Mouse (Mus musculus) cerebellum, adult 18-20 months (tissue): Measurements from ENCODE around the gene Gm21970.

ENCODE experiments used
- DNase-seq, 2 experiments: peaks; one replicate each; pipeline ENCODE4 v3.0.0; 2021

The Gm21970 gene

GRCm38 (mm10) chr16:91373473-91374252, 17.9 kb upstream of the Gm21970 start:
- DNase-seq, result no peak

DNA sequence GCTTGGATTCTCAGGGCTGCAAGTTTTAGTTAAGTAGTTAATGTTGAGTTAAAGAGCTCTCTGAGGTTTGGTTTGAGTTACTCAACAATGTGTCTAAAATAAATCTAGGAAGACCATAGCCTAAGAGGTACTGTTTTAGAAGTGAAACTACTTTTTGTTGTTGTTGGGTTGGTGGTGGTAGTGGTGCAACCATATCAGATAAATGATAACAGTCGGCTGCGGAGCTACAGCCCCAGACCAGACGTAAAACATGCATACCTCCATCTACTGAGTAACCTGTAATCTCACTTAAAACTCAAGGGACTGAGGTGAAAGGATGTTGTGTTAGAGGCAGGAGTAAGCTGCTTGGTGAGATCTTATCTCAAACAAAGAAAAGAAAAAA, 17.3 kb upstream of the Gm21970 start:
- DNase-seq, result no peak

DNA sequence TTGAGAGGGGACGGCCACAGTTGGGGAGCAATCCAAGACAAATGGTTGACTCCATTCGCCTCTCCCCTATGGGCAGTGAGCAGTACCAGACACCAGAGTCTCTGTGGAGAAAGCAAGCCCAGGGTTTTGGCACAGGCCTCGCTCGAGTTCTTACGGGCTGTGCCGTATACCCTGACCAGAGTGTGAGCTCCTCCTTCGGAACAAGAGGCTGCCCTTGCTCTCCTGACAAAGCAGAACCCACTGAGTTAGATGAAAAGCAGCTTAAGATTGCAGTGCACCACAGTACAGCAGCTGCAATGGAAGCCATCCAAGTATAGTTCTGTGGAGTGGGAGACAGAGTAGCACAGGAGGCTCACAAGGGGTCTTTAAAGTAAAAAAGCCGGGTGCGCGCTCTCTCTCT, 14.8 kb upstream of the Gm21970 start:
- DNase-seq, result no peak

DNA sequence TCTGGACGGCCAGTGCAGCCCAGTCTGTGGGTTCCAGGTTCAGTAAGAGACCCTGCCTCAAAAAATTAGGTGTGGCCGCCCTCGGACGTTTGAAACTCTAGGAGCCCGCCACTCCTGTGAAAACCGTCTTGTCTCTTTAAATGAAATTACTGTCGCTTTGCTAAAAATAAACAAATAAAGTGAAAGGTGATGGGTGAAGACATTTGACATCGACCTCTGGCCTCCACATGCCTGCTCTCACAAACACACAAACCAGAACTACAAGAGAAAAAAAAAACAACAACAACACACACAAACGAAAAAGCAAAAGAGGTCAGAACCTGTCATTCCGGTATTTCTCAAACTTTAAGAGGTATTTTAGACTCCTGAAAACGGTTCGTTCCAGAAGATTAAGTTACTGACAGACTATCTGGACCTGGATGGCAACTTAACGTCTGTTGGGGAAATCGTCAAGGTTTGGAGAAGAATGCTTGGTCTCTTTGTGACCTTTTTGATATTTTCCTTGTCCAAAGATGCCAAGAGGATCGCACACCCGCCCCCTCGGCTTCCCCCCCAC, 13.0 kb upstream of the Gm21970 start:
- DNase-seq, result no peak

- no peak for DNase-seq
Observed at GRCm38 (mm10) chr16:91378991-91379390, 12.5 kb upstream of the Gm21970 start.

- DNase-seq, result no peak
Observed at GRCm38 (mm10) chr16:91379412-91379811, 12.1 kb upstream of the Gm21970 start.

DNA sequence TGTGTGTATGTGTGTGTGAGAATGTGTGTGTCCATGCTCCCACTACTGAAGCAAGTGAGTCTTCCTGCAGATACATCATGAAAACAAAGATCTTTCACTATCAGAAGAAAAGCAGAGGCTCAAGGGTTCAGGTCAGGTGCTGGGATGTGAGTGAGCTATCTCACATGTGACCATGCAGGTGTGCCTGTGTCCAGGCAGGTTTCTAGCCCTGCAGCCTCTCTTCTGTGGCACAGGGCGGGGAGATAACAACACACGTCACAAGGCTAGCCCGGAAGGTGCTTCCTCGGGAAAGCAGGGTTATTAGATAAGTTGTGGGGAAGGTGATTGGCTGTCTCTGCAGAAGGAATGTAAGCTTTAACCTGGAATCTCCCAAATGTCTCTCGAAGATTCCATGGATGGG, 11.4 kb upstream of the Gm21970 start:
- no peak for DNase-seq

DNA sequence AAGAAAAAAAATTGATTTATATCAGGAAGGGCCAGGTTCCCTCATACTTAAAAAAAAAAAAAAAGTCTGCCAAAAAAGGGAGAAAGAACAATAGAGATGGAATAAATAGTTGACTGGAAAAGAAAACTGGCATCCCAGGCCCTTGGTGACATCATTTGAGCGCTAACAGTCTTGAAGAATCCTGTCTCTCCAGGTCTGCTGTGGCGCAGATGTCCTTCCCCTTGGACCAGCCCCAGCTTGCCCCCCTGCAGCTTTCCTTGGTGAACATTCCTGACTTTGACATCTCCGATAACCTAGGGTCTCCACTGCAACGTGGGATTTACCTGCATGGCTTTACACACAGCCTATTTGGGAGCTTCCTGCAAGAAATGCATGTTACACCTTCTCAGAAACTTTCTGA, 9.9 kb upstream of the Gm21970 start:
- no peak for DNase-seq

GRCm38 (mm10) chr16:91382261-91382790, 9.2 kb upstream of the Gm21970 start:
- no peak for DNase-seq

GRCm38 (mm10) chr16:91384221-91384620, 7.3 kb upstream of the Gm21970 start:
- DNase-seq, result no peak

GRCm38 (mm10) chr16:91385621-91386020, 5.9 kb upstream of the Gm21970 start:
- DNase-seq, result no peak

- DNase-seq, result no peak
Observed at GRCm38 (mm10) chr16:91386419-91387120, 5.0 kb upstream of the Gm21970 start.

- DNase-seq, result no peak
Observed at GRCm38 (mm10) chr16:91387121-91387486, 4.4 kb upstream of the Gm21970 start.

DNA sequence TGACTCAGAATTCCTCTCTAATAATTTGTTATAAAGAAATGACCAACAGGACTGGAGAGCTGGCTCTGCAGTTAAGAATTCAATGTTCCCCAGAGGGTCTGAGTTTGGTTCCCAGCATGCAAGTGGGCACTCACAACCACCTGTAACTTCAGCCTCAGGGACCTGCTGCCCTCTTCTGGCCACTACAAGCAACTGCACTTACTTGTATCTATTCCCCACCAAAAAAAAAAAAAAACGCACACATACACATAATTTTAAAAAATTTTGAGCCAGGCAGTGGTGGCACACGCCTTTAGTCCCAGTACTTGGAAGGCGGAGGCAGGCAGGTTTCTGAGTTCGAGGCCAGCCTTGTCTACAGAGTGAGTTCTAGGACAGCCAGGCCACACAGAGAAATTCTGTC, 1.4 kb upstream of the Gm21970 start:
- no peak for DNase-seq

- DNase-seq, result no peak
Observed at GRCm38 (mm10) chr16:91394826-91395410, 3.4 kb downstream of the Gm21970 start.

GRCm38 (mm10) chr16:91395633-91396392, 4.3 kb downstream of the Gm21970 start:
- DNase-seq, result no peak

- DNase-seq, result no peak
Observed at GRCm38 (mm10) chr16:91396844-91397537, 5.5 kb downstream of the Gm21970 start.

- DNase-seq, result no peak
Observed at GRCm38 (mm10) chr16:91398030-91398429, 6.5 kb downstream of the Gm21970 start.

- DNase-seq, result no peak
Observed at GRCm38 (mm10) chr16:91398944-91399343, 7.4 kb downstream of the Gm21970 start.

DNA sequence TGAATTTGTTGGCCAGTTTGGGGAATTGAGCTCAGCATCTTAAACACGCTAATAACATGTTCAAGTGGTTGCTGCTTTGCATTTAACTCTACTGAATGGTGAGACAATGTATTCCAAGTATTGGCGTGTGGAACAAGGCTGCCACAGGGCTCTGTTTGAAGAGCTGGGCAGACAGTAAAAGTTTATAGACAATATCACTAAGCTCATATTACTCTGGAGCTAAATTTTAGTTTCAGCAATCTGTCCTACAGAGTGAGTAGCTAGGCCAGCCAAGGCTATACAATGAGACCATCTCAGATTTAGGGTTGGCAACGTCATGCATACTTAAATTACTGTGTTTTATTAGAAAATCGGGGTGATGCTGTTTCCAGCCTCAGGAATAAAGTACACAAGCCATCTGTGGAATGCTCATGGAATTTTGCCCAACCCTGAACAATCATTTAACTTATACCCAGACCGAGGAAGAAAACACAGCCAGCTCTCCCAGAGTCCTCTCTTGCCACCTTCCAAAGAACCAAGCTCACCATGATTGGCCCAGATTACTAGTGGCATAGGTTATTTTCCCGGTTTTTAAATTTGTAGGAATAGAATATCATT, 10.1 kb downstream of the Gm21970 start:
- no peak for DNase-seq

DNA sequence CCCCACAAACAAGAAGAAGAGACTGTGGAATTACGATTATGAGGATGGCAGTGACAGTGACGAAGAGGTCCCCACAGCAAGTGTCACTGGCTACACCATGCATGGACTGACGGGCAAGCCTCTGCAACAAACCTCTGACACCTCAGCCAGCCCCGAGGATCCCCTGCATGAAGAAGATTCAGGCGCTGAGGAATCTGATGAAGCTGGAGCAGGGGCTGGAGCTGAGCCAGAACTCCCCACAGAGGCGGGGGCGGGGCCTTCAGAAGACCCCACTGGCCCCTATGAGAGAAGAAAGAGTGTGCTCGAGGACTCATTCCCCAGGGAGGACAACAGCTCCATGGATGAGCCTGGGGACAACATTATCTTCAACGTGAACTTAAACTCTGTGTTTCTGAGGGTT, 12.3 kb downstream of the Gm21970 start:
- no peak for DNase-seq

- no peak for DNase-seq
Observed at GRCm38 (mm10) chr16:91404187-91404586, 12.7 kb downstream of the Gm21970 start.
